Mouse (Mus musculus) MEL (cell line): ENCODE results near the gene Pla1a. TPM values are rescaled to one million over a fixed set of nuclear protein-coding genes. Genes with fewer than 3 reads are reported as not detected.
"Not testable (repeated sequence)": the region's sequence is repeated elsewhere in the genome, so short reads cannot be mapped to it uniquely, and the experiment has no call there.

Experiments used
- DNase-seq: peaks from one replicate; pipeline ENCODE4 v3.0.0; 2011; ENCODE audit warnings: low read depth, low spot score
- H3K27ac ChIP-seq: 2 replicates; pipeline ENCODE4 v1.5.1; 2012; ENCODE audit warnings: low read depth, mild to moderate bottlenecking, control low read depth, low read length, moderate library complexity; ENCODE audit not compliant: control insufficient read depth
- H3K27me3 ChIP-seq, 2 experiments: fragments of 150-350 bp in 1 of 2; sonication (generic) in 1 of 2; 2 replicates each; pipeline ENCODE4 v1.6.1; 2012; ENCODE audit warnings: low read length in 2 of 2, mild to moderate bottlenecking in 2 of 2, improper control_type of control experiment in 1 of 2, moderate library complexity in 1 of 2; ENCODE audit not compliant: insufficient read depth in 2 of 2, control insufficient read depth in 1 of 2
- H3K36me3 ChIP-seq, 2 experiments: 2 replicates each; pipeline ENCODE4 v1.6.1; 2012 to 2014; ENCODE audit warnings: low read length in 2 of 2, improper control_type of control experiment in 1 of 2, inconsistent platforms in 1 of 2, mild to moderate bottlenecking in 1 of 2; ENCODE audit not compliant: insufficient read depth in 2 of 2, control insufficient read depth in 1 of 2
- H3K4me1 ChIP-seq, 2 experiments: fragments of 150-350 bp in 1 of 2; sonication (generic) in 1 of 2; 2 replicates each; pipeline ENCODE4 v1.6.1; 2012; ENCODE audit warnings: low read length in 2 of 2, improper control_type of control experiment in 1 of 2, mild to moderate bottlenecking in 1 of 2; ENCODE audit not compliant: insufficient read depth in 2 of 2, control insufficient read depth in 1 of 2
- H3K4me3 ChIP-seq, 2 experiments: fragments of 150-350 bp in 1 of 2; sonication (generic) in 1 of 2; 2 replicates each; pipeline ENCODE4 v1.5.1; 2012; ENCODE audit warnings: low read depth in 2 of 2, low read length in 2 of 2, mild to moderate bottlenecking in 2 of 2, moderate library complexity in 2 of 2, control low read depth in 1 of 2, improper control_type of control experiment in 1 of 2; ENCODE audit not compliant: control insufficient read depth in 1 of 2, insufficient read depth in 1 of 2
- H3K79me2 ChIP-seq: 2 replicates; pipeline ENCODE4 v1.6.1; 2012; ENCODE audit warnings: mild to moderate bottlenecking, low read length, moderate library complexity; ENCODE audit not compliant: control insufficient read depth, poor library complexity, insufficient read depth
- H3K9ac ChIP-seq: 2 replicates; pipeline ENCODE4 v1.6.1; 2012; ENCODE audit warnings: low read depth, mild to moderate bottlenecking, control low read depth, low read length, moderate library complexity; ENCODE audit not compliant: control insufficient read depth, poor library complexity, severe bottlenecking
- H3K9me3 ChIP-seq: fragments of 150-350 bp; sonication (generic); replicated peaks from 2 replicates; pipeline ENCODE4 v1.6.1; 2012; ENCODE audit warnings: mild to moderate bottlenecking, low read length, improper control_type of control experiment, moderate library complexity; ENCODE audit not compliant: insufficient read depth
- CHD1 ChIP-seq: IDR thresholded peaks from 2 replicates; pipeline ENCODE4 v1.6.1; 2012; ENCODE audit warnings: low read depth, mild to moderate bottlenecking, inconsistent platforms, low read length, improper control_type of control experiment
- E2F4 ChIP-seq: IDR thresholded peaks from 2 replicates; pipeline ENCODE4 v1.6.1; 2011; ENCODE audit warnings: low read depth, low read length, improper control_type of control experiment, borderline replicate concordance
- GABPA ChIP-seq: IDR thresholded peaks from 2 replicates; pipeline ENCODE4 v1.6.1; 2012; ENCODE audit warnings: low read depth, mild to moderate bottlenecking, inconsistent platforms, low read length, improper control_type of control experiment, moderate library complexity
- GATA1 ChIP-seq: IDR thresholded peaks from 2 replicates; pipeline ENCODE4 v1.6.1; 2011; ENCODE audit warnings: low read depth, low read length, improper control_type of control experiment
- NRF1 ChIP-seq: IDR thresholded peaks from 2 replicates; pipeline ENCODE4 v1.6.1; 2014; ENCODE audit warnings: low read depth, mild to moderate bottlenecking, inconsistent platforms, low read length, improper control_type of control experiment, moderate library complexity; ENCODE audit not compliant: poor library complexity, insufficient read depth, severe bottlenecking
- POLR2A ChIP-seq, 2 experiments: IDR thresholded peaks; 2 replicates each; pipeline ENCODE4 v1.6.1; 2011 to 2012; ENCODE audit warnings: low read length in 2 of 2, mild to moderate bottlenecking in 2 of 2, control low read depth in 1 of 2, improper control_type of control experiment in 1 of 2, low read depth in 1 of 2, moderate library complexity in 1 of 2; ENCODE audit not compliant: control insufficient read depth in 1 of 2, insufficient read depth in 1 of 2, poor library complexity in 1 of 2
- RAD21 ChIP-seq: IDR thresholded peaks from 2 replicates; pipeline ENCODE4 v1.6.1; 2011; ENCODE audit warnings: mild to moderate bottlenecking, low read depth, low read length, improper control_type of control experiment
- TAL1 ChIP-seq: IDR thresholded peaks from 2 replicates; pipeline ENCODE4 v1.6.1; 2012; ENCODE audit warnings: mild to moderate bottlenecking, inconsistent platforms, low read length, moderate library complexity, mixed read lengths
- UBTF ChIP-seq: IDR thresholded peaks from 2 replicates; pipeline ENCODE4 v1.6.1; 2012; ENCODE audit warnings: low read depth, mild to moderate bottlenecking, inconsistent platforms, low read length, improper control_type of control experiment, moderate library complexity, borderline replicate concordance; ENCODE audit not compliant: insufficient read depth
- ZC3H11A ChIP-seq: IDR thresholded peaks from 2 replicates; pipeline ENCODE4 v1.6.1; 2012; ENCODE audit warnings: low read depth, mild to moderate bottlenecking, inconsistent platforms, low read length, improper control_type of control experiment
- ZKSCAN1 ChIP-seq: IDR thresholded peaks from 2 replicates; pipeline ENCODE4 v1.6.1; 2012; ENCODE audit warnings: low read depth, mild to moderate bottlenecking, inconsistent platforms, low read length, improper control_type of control experiment, moderate library complexity
- polyA plus RNA-seq, 2 experiments: library from polyadenylated mRNA; stranded (reverse) in 1 of 2; unstranded in 1 of 2; fragments of >175 nt in 1 of 2; fragments of >200 nt in 1 of 2; gene quantifications; 2 replicates each; pipeline versions ENCODE4 v1.2.1 to v1.2.4; 2012; ENCODE audit warnings: low replicate concordance in 2 of 2, low read depth in 1 of 2; ENCODE audit not compliant: insufficient read length in 2 of 2, insufficient read depth in 1 of 2, missing spikeins in 1 of 2
- total RNA-seq: library from RNA; depleted of rRNA; stranded (reverse); fragments of 300-350 nt; gene quantifications from 2 replicates; pipeline ENCODE4 v1.2.3, GENCODE M21; 2012

The Pla1a gene
- total and polyA plus RNA-seq, 3 experiments: 0.04 TPM; not detected in 2

DNA sequence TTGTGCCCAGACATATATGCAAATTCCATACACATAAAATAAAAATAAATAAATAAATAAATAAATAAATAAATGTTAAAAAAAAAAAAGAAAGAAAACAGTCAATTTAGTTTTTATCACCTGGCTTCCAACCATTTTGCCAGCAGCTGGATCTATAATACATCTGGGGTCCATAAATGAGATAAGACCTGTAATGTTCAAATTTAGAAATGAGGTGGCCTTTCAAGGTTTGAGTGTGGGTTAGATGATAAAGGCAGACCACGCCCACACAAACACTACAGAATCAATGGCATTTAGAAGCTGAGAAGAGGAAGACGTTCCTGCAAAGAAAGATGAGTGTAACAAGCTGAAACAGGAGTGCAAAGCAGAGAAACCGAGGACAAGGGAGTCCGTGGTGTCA is 48.4 kb upstream of the Pla1a start (continued):
- TF ChIP-seq TAL1 (peak; percentile 36), ZKSCAN1 (no peak), E2F4 (no peak), UBTF (no peak), CHD1 (no peak), POLR2A (IDR thresholded peaks at IDR 0.05; ENCODE audit: control insufficient read depth in 1 of 2, insufficient read depth in 1 of 2, low read depth in 1 of 2, low read length in 2 of 2, poor library complexity in 1 of 2) (no peak), GABPA (no peak), NRF1 (no peak), ZC3H11A (no peak), RAD21 (no peak)

DNA sequence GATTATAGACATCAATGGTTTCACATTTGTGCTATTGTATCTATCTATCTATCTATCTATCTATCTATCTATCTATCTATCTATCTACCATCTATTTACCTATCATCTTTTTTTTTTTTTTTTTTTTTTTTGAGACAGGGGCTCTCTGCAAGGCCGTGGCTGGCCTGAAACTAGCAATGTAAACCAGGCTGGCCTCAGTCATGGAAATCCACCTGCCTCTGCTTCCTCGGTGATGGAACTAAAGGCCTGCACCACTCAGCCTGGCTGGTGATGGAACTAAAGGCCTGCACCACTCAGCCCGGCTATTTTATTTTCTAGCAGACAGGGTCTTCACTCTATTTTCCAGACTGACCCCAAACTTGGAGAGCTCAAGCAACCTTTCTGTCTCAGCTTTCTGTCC is 45.4 kb upstream of the Pla1a start:
- peaks cover 11 to 33% of the 10 kb centered on the region in 2 experiments for H3K4me1 ChIP-seq

GRCm38 (mm10) chr16:38477241-38477608 is 44.3 kb upstream of the Pla1a start:
- not testable (repeated sequence) for H3K27ac ChIP-seq, H3K27me3 ChIP-seq, H3K9me3 ChIP-seq, H3K4me3 ChIP-seq, DNase-seq, H3K79me2 ChIP-seq, H3K9ac ChIP-seq
- Histone ChIP-seq H3K4me1 (peaks cover 11 to 35% of the 10 kb centered on the region in 2 experiments), H3K36me3 (peaks cover 0 to 41% of the 10 kb centered on the region in 2 experiments; a peak in 2 of 4 replicates)

More for the DNA sequence above, 45.4 kb upstream of the Pla1a start:
- Histone ChIP-seq H3K9me3 (no peaks in the 10 kb centered on the region), H3K4me3 (no peak overlapping the region), H3K27ac (no peak overlapping the region), H3K36me3 (peaks cover 0 to 35% of the 10 kb centered on the region in 2 experiments; a peak in 2 of 4 replicates), H3K27me3 (no peaks in the 10 kb centered on the region)
- no peak for DNase-seq
- TF ChIP-seq CHD1: no peak
- peak; percentile 48; the same call in 1 of the 2 replicates for TF ChIP-seq GATA1
- TF ChIP-seq, all 39 proteins: peak for 1
- no peak overlapping the region for H3K9ac ChIP-seq
- H3K79me2 ChIP-seq: no peaks in the 10 kb centered on the region; the same call in 1 of the 2 replicates
